Mouse (Mus musculus): Measurements from ENCODE around the gene Gm16440.
"Not testable (repeated sequence)": the region's sequence is repeated elsewhere in the genome, so short reads cannot be mapped to it uniquely, and the experiment has no call there.

- TF ChIP-seq POLR2A, CTCF (IDR thresholded peaks at IDR 0.05; ENCODE audit: insufficient read depth, low read depth, low read length): not testable (repeated sequence)
Measured at GRCm38 (mm10) chr14:6426353-6426752, 36.2 kb upstream of the Gm16440 start.

Measured in olfactory bulb, adult 2 months (tissue).